Mouse (Mus musculus): ENCODE data around the gene Wipi2.

GRCm38 (mm10) chr5:142637823-142638222 is 10.3 kb downstream of the Wipi2 start:
- TF ChIP-seq POLR2A (IDR thresholded peaks at IDR 0.05; ENCODE audit: insufficient read length, low read depth) (no peak), TCF12 (IDR thresholded peaks at IDR 0.05; ENCODE audit: insufficient read depth, poor library complexity, severe bottlenecking) (no peak), USF1 (IDR thresholded peaks at IDR 0.05; ENCODE audit: low read depth) (no peak), TCF3 (IDR thresholded peaks at IDR 0.05; ENCODE audit: insufficient read length, low read depth) (no peak), REST (IDR thresholded peaks at IDR 0.05; ENCODE audit: insufficient read depth, insufficient read length) (no peak), MAX (IDR thresholded peaks at IDR 0.05; ENCODE audit: low read depth) (no peak), MYOG (IDR thresholded peaks at IDR 0.05; ENCODE audit: control insufficient read depth in 1 of 3, insufficient read depth in 1 of 3, insufficient read length in 2 of 3, low read depth in 2 of 3) (no peak), MYOD1 (IDR thresholded peaks at IDR 0.05; ENCODE audit: control insufficient read depth in 1 of 3, insufficient read length in 2 of 3, low read depth in 2 of 3) (no peak), CEBPB (IDR thresholded peaks at IDR 0.05; ENCODE audit: insufficient read depth, poor library complexity, severe bottlenecking) (no peak), POLR2AphosphoS2 (IDR thresholded peaks at IDR 0.05; ENCODE audit: insufficient read length, low read depth) (no peak), E2F4 (IDR thresholded peaks at IDR 0.05; ENCODE audit: insufficient read depth) (no peak)

All from myocyte (in vitro differentiated cells).